In the genomic region with DNA sequence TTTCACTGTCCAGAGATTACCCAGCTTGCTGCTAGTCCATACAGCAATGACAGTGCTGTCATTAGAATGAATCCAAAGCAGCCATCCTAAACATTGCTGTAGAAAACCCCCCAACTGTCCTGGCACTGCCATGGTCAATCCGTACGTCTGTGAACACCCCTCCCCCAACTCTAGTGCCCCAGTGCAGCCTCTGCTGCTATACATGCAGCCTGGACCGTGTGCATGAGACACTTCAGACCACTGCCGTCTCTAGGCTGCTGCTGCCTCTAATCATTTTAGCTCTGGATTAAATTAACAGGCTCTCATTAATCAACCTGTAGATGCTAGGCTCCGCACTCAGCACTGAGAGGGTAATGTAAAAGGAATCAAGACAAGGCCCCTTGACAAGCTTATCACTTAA, we compare ENCODE assay signal across 26 mouse cellular contexts. TPM values are rescaled to one million over a fixed set of nuclear protein-coding genes. Genes with fewer than 3 reads are reported as not detected.
"Had no signal": no experiment of that assay in that cellular context is flagged by ENCODE, and none has a peak within 500 bp of the region (broad histone marks: within the 10 kb centered on the region; RNA-seq: fewer than 3 reads in every experiment).

No protein-coding gene starts in this region.

- H3K4me1 ChIP-seq: limb, embryonic 12.5 days; limb, embryonic 15.5 days; liver, embryonic 15.5 days; lung, embryonic 15.5 days; midbrain, embryonic 10.5 days; neural tube, embryonic 13.5 days had no signal

- H3K36me3 ChIP-seq: limb, embryonic 12.5 days; limb, embryonic 15.5 days; liver, embryonic 15.5 days; lung, embryonic 15.5 days; midbrain, embryonic 10.5 days; midbrain, embryonic 13.5 days; neural tube, embryonic 13.5 days had no signal

- DNase-seq: kidney, adult 9 months; kidney, postnatal 14 days; kidney, postnatal 4 days; left cerebral cortex, postnatal 4 days; lung, adult 18-20 months; lung, postnatal 10 days; lung, postnatal 36 days; retina, postnatal 1 day; right cerebral cortex, postnatal 25 days; spleen, adult 18-20 months; thymus, adult 2 months; thymus, postnatal 14 days; thymus, postnatal 4 days had no signal

- ATAC-seq: midbrain, embryonic 13.5 days; midbrain, embryonic 16.5 days had no signal

- H3K27ac ChIP-seq: limb, embryonic 12.5 days; limb, embryonic 15.5 days; liver, embryonic 15.5 days; lung, embryonic 15.5 days; midbrain, embryonic 10.5 days; midbrain, embryonic 13.5 days; neural tube, embryonic 13.5 days had no signal

- H3K4me2 ChIP-seq: limb, embryonic 12.5 days; limb, embryonic 15.5 days; liver, embryonic 11.5 days; liver, embryonic 15.5 days; lung, embryonic 15.5 days; midbrain, embryonic 13.5 days; neural tube, embryonic 13.5 days had no signal

- H3K9me3 ChIP-seq: limb, embryonic 12.5 days; limb, embryonic 15.5 days; liver, embryonic 15.5 days; lung, embryonic 15.5 days; megakaryocyte, embryonic 14.5 days; midbrain, embryonic 10.5 days; midbrain, embryonic 13.5 days; neural tube, embryonic 13.5 days had no signal

- H3K27me3 ChIP-seq: limb, embryonic 12.5 days; limb, embryonic 15.5 days; liver, embryonic 15.5 days; midbrain, embryonic 13.5 days; neural tube, embryonic 13.5 days had no signal

- H3K9ac ChIP-seq: limb, embryonic 12.5 days; limb, embryonic 15.5 days; liver, embryonic 15.5 days; lung, embryonic 15.5 days; midbrain, embryonic 13.5 days; neural tube, embryonic 13.5 days had no signal

- H3K4me3 ChIP-seq: limb, embryonic 12.5 days; limb, embryonic 15.5 days; liver, embryonic 15.5 days; lung, embryonic 15.5 days; megakaryocyte, embryonic 14.5 days; midbrain, embryonic 10.5 days; midbrain, embryonic 13.5 days; myocyte; neural tube, embryonic 13.5 days had no signal

RNA-seq across cellular contexts. Expression of a gene that starts 25.1 kb away (rescaled TPM):
- total RNA-seq: left cerebral cortex, postnatal 4 days; monocyte, adult 5-6 weeks; neutrophil, adult 5-6 weeks had no signal
- polyA plus RNA-seq: midbrain, embryonic 10.5 days; myocyte had no signal

RNA-seq across cellular contexts. Expression of a gene that starts 47.8 kb away (rescaled TPM):
- total RNA-seq: monocyte, adult 5-6 weeks; neutrophil, adult 5-6 weeks had no signal
- polyA plus RNA-seq: liver, embryonic 11.5 days; liver, embryonic 15.5 days; midbrain, embryonic 10.5 days; myocyte had no signal
